Mouse (Mus musculus) B cell, adult 67 days (primary cell): ENCODE results near the gene Tas2r123. TPM values are rescaled to one million over a fixed set of nuclear protein-coding genes. Genes with fewer than 3 reads are reported as not detected.

Experiments
- total RNA-seq, 2 experiments: library from RNA; stranded (reverse); gene quantifications; 4 replicates each; pipeline ENCODE4 v1.2.4; 2023

The Tas2r123 gene
- not detected for total RNA-seq

DNA sequence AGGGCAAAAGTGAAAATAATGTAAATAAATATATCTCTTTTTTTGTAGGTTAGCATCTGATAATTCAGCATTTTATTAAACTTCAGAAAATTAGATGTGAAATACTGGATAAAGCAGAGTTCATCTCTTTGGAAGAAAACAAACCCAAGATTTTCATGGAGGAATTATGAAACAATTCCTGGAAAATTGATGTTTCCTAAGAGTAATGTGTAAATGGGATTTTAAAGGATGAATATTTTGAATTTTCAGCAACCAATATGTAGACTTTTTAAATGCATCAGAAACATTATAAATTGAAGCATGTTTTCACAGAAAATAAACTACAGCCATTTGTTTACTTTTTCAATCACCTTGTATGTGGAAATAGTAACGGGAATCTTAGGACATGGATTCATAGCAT is at the start of gene Tas2r123:
Gene Tas2r123, plus strand, starts transcription at position 301 of the 400 bp plus-strand sequence.

DNA sequence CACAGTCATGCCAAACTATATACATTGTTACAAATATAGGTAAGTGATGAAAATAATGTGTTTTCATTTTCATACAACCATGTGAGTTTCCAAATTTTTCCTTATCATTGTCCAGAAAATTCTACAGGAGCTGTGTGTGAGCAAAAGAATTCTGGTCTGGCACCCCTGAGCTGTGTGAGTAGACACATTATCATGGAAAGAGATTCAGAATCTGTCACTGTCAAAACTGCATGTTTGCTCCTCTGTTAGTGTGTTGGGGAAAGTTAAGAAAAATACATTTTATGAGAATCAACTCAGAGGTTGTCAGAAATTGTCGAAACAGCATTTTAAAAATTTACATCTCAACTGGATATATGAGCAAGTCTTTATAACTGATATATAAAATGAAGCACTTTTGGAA is 44.4 kb upstream of the Tas2r123 start, which contains the start of gene Tas2r117:
Gene Tas2r117, plus strand, starts transcription at position 301 of the 400 bp plus-strand sequence.

DNA sequence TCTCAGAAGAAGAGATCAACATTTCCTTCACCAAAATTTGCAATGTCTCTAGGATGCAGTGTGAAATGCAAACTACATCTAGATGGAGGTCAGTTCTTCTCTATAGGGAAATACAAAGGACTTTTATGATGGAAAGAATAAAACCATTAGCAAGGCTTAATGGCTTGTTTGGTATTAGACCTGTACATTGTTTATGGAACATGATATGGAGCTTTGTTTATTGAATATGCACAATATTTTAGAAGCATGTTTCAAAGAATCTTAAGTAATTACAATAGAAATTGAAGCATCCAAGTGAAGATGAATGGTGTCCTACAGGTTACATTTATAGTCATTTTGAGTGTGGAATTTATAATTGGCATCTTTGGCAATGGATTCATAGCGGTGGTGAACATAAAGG is 8.2 kb downstream of the Tas2r123 start, which contains the start of gene Tas2r116:
Gene Tas2r116, plus strand, starts transcription at position 301 of the 400 bp plus-strand sequence.

DNA sequence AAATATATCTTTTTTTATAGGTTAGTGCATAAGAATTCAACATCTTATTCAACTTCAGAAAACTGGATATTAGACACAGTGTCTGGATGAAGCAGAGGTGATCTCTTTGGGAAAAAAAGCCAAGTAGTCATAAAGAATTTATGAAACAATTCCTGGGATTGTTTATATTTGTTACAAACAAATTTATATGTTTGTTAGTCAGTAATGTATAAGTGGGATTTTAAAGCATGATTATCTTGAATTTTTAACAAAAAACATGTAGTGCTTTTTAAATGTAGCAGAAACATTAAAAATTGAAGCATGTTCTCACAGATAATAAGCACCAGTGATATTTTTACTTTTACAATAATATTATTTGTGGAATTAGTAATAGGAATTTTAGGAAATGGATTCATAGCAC is 20.8 kb downstream of the Tas2r123 start, which contains the start of gene Tas2r110:
Gene Tas2r110, plus strand, starts transcription at position 301 of the 400 bp plus-strand sequence.

DNA sequence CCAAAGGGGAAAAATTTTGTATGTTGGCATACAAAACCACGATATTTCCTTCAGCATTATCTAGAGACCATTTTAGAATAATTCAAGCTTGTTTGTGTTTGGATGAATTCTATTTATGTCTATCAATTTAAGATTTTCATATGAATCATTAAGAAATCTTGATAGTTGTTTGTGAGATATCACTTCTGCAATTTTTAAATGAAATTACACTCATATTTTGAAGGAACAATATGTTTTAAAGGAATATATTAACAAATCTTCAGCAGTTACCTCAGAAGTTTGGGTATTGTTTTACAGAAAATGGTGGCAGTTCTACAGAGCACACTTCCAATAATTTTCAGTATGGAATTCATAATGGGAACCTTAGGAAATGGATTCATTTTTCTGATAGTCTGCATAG is 45.8 kb downstream of the Tas2r123 start, which contains the start of gene Tas2r113:
Gene Tas2r113, plus strand, starts transcription at position 301 of the 400 bp plus-strand sequence.

Other genes starting within 250 kb of the Tas2r123 start
- gene A630073D07Rik, start 195.6 kb upstream of the Tas2r123 start, total RNA-seq = not detected
- gene Tas2r120, start 190.2 kb upstream of the Tas2r123 start, total RNA-seq = not detected
- not detected for gene Tas2r121, start 146.1 kb upstream of the Tas2r123 start, total RNA-seq
- gene Tas2r122, start 135.2 kb upstream of the Tas2r123 start, total RNA-seq = not detected
- gene Tas2r115, start 109.1 kb upstream of the Tas2r123 start, total RNA-seq = not detected
- gene Tas2r124, start 92.4 kb upstream of the Tas2r123 start, total RNA-seq = not detected
- gene Tas2r102, start 85.0 kb upstream of the Tas2r123 start, total RNA-seq = not detected
- gene Tas2r136, start 69.0 kb upstream of the Tas2r123 start, total RNA-seq = not detected
- gene Tas2r117, start 44.3 kb upstream of the Tas2r123 start, total RNA-seq = not detected
- not detected for gene Tas2r116, start 8.3 kb downstream of the Tas2r123 start, total RNA-seq
- gene Tas2r110, start 20.9 kb downstream of the Tas2r123 start, total RNA-seq = not detected
- gene Tas2r113, start 45.9 kb downstream of the Tas2r123 start, total RNA-seq = not detected
- not detected for gene Tas2r125, start 62.5 kb downstream of the Tas2r123 start, total RNA-seq
- not detected for gene Tas2r129, start 104.0 kb downstream of the Tas2r123 start, total RNA-seq
- gene Tas2r131, start 110.8 kb downstream of the Tas2r123 start, total RNA-seq = not detected
- not detected for gene Tas2r109, start 133.8 kb downstream of the Tas2r123 start, total RNA-seq
- gene Tas2r103, start 190.0 kb downstream of the Tas2r123 start, total RNA-seq = not detected
- not detected for gene Tas2r140, start 208.7 kb downstream of the Tas2r123 start, total RNA-seq